Mouse (Mus musculus): Measurements from ENCODE around the gene Zmiz1. TPM values are rescaled to one million over a fixed set of nuclear protein-coding genes. Genes with fewer than 3 reads are reported as not detected.

The Zmiz1 gene
- total RNA-seq, 2 experiments from 2014 or later, result 4.6 to 36.0 TPM

GRCm38 (mm10) chr14:25546852-25547621 lies 88.1 kb downstream of the Zmiz1 start:
- no peak for ATAC-seq (replicated peaks; ENCODE audit: low FRiP score, poor library complexity, severe bottlenecking)

GRCm38 (mm10) chr14:25547882-25548281 lies 88.9 kb downstream of the Zmiz1 start:
- ATAC-seq (replicated peaks; ENCODE audit: low FRiP score, poor library complexity, severe bottlenecking), result no peak

GRCm38 (mm10) chr14:25548650-25549049 lies 89.7 kb downstream of the Zmiz1 start:
- ATAC-seq (replicated peaks; ENCODE audit: low FRiP score, poor library complexity, severe bottlenecking), result no peak

GRCm38 (mm10) chr14:25549125-25549524 lies 90.1 kb downstream of the Zmiz1 start:
- ATAC-seq (replicated peaks; ENCODE audit: low FRiP score, poor library complexity, severe bottlenecking), result no peak

GRCm38 (mm10) chr14:25549871-25550840 lies 91.2 kb downstream of the Zmiz1 start:
- ATAC-seq (replicated peaks; ENCODE audit: low FRiP score, poor library complexity, severe bottlenecking), result no peak

GRCm38 (mm10) chr14:25551731-25552130 lies 92.7 kb downstream of the Zmiz1 start:
- ATAC-seq (replicated peaks; ENCODE audit: low FRiP score, poor library complexity, severe bottlenecking), result no peak

- ATAC-seq (replicated peaks; ENCODE audit: low FRiP score, poor library complexity, severe bottlenecking), result no peak
These were observed 94.4 kb downstream of the Zmiz1 start for GRCm38 (mm10) chr14:25553382-25553781.

GRCm38 (mm10) chr14:25554781-25555180 lies 95.8 kb downstream of the Zmiz1 start:
- no peak for ATAC-seq (replicated peaks; ENCODE audit: low FRiP score, poor library complexity, severe bottlenecking)

- ATAC-seq (replicated peaks; ENCODE audit: low FRiP score, poor library complexity, severe bottlenecking), result no peak
These were observed 96.4 kb downstream of the Zmiz1 start for GRCm38 (mm10) chr14:25555291-25555781.

- no peak for ATAC-seq (replicated peaks; ENCODE audit: low FRiP score, poor library complexity, severe bottlenecking)
These were observed 96.9 kb downstream of the Zmiz1 start for GRCm38 (mm10) chr14:25555848-25556247.

- no peak for ATAC-seq (replicated peaks; ENCODE audit: low FRiP score, poor library complexity, severe bottlenecking)
These were observed 98.0 kb downstream of the Zmiz1 start for GRCm38 (mm10) chr14:25557014-25557413.

- no peak for ATAC-seq (replicated peaks; ENCODE audit: low FRiP score, poor library complexity, severe bottlenecking)
These were observed 99.5 kb downstream of the Zmiz1 start for GRCm38 (mm10) chr14:25558479-25558878.

- no peak for ATAC-seq (replicated peaks; ENCODE audit: low FRiP score, poor library complexity, severe bottlenecking)
These were observed 100.9 kb downstream of the Zmiz1 start for GRCm38 (mm10) chr14:25559907-25560306.

- no peak for ATAC-seq (replicated peaks; ENCODE audit: low FRiP score, poor library complexity, severe bottlenecking)
These were observed 101.9 kb downstream of the Zmiz1 start for GRCm38 (mm10) chr14:25560841-25561240.

- no peak for ATAC-seq (replicated peaks; ENCODE audit: low FRiP score, poor library complexity, severe bottlenecking)
These were observed 102.7 kb downstream of the Zmiz1 start for GRCm38 (mm10) chr14:25561716-25562115.

GRCm38 (mm10) chr14:25562447-25562846 lies 103.5 kb downstream of the Zmiz1 start:
- ATAC-seq (replicated peaks; ENCODE audit: low FRiP score, poor library complexity, severe bottlenecking), result no peak

GRCm38 (mm10) chr14:25562909-25563308 lies 103.9 kb downstream of the Zmiz1 start:
- no peak for ATAC-seq (replicated peaks; ENCODE audit: low FRiP score, poor library complexity, severe bottlenecking)

GRCm38 (mm10) chr14:25564577-25564976 lies 105.6 kb downstream of the Zmiz1 start:
- no peak for ATAC-seq (replicated peaks; ENCODE audit: low FRiP score, poor library complexity, severe bottlenecking)

GRCm38 (mm10) chr14:25565344-25566088 lies 106.5 kb downstream of the Zmiz1 start:
- 0 out of 2 replicates have a peak, but pooled peaks have one; percentile 43 for ATAC-seq (replicated peaks; ENCODE audit: low FRiP score, poor library complexity, severe bottlenecking)

- ATAC-seq (replicated peaks; ENCODE audit: low FRiP score, poor library complexity, severe bottlenecking), result no peak
These were observed 108.3 kb downstream of the Zmiz1 start for GRCm38 (mm10) chr14:25567245-25567644.

Data from erythroid progenitor cell, adult 5-6 weeks (primary cell).